Mouse (Mus musculus) thymus, adult 18-20 months (tissue): Measurements from ENCODE around the gene Hspa2.

ENCODE experiments used
- DNase-seq, 2 experiments: peaks; one replicate each; pipeline ENCODE4 v3.0.0; 2022; ENCODE audit warnings: mixed read lengths in 2 of 2

Hspa2 gene

GRCm38 (mm10) chr12:76378556-76378955, 25.4 kb upstream of the Hspa2 start:
- DNase-seq, result no peak

GRCm38 (mm10) chr12:76380151-76380550, 23.8 kb upstream of the Hspa2 start:
- no peak for DNase-seq

- no peak for DNase-seq
These were observed 18.6 kb upstream of the Hspa2 start for GRCm38 (mm10) chr12:76385342-76385741.

- DNase-seq, result no peak
These were observed 15.2 kb upstream of the Hspa2 start for GRCm38 (mm10) chr12:76388794-76389193.

- DNase-seq, result no peak
These were observed 12.2 kb upstream of the Hspa2 start for GRCm38 (mm10) chr12:76391595-76392271.

GRCm38 (mm10) chr12:76392979-76393378, 11.0 kb upstream of the Hspa2 start:
- no peak for DNase-seq

- no peak for DNase-seq
These were observed 6.7 kb upstream of the Hspa2 start for GRCm38 (mm10) chr12:76397281-76397680.

- DNase-seq, result no peak
These were observed 2.3 kb upstream of the Hspa2 start for GRCm38 (mm10) chr12:76401674-76402073.

GRCm38 (mm10) chr12:76402991-76403885, 738 bp upstream of the Hspa2 start:
- peak in 1 of 2 experiments; percentile 12 for DNase-seq

GRCm38 (mm10) chr12:76404836-76405182, 833 bp downstream of the Hspa2 start:
- peak in 1 of 2 experiments; percentile 14 for DNase-seq

GRCm38 (mm10) chr12:76405183-76405970, 1.4 kb downstream of the Hspa2 start:
- DNase-seq, result peak; percentile 17 to 26

GRCm38 (mm10) chr12:76405971-76406370, 2.0 kb downstream of the Hspa2 start:
- no peak for DNase-seq

GRCm38 (mm10) chr12:76407184-76407583, 3.2 kb downstream of the Hspa2 start:
- DNase-seq, result no peak

GRCm38 (mm10) chr12:76409166-76409565, 5.2 kb downstream of the Hspa2 start:
- no peak for DNase-seq

GRCm38 (mm10) chr12:76415383-76416010, 11.5 kb downstream of the Hspa2 start:
- no peak for DNase-seq

- DNase-seq, result no peak
These were observed 13.5 kb downstream of the Hspa2 start, which contains the start of gene Ppp1r36 for GRCm38 (mm10) chr12:76417433-76417854. Gene Ppp1r36, plus strand, starts transcription at chr12:76417538.

GRCm38 (mm10) chr12:76418346-76418745, 14.4 kb downstream of the Hspa2 start:
- no peak for DNase-seq

GRCm38 (mm10) chr12:76425256-76425655, 21.3 kb downstream of the Hspa2 start:
- no peak for DNase-seq

GRCm38 (mm10) chr12:76427546-76427945, 23.6 kb downstream of the Hspa2 start:
- no peak for DNase-seq

GRCm38 (mm10) chr12:76430879-76431406, 27.0 kb downstream of the Hspa2 start:
- no peak for DNase-seq

- no peak for DNase-seq
These were observed 27.5 kb downstream of the Hspa2 start for GRCm38 (mm10) chr12:76431431-76431830.

- no peak for DNase-seq
These were observed 30.1 kb downstream of the Hspa2 start for GRCm38 (mm10) chr12:76434111-76434510.
